Mouse (Mus musculus) C2C12 (cell line): ENCODE results near the gene Artn.

ENCODE experiments used
- CTCF ChIP-seq: IDR thresholded peaks from one replicate; pipeline ENCODE4 v1.5.1; 2011; ENCODE audit not compliant: control insufficient read depth, insufficient read depth, insufficient read length
- FOSL1 ChIP-seq: IDR thresholded peaks from one replicate; pipeline ENCODE4 v1.8.0; 2011; ENCODE audit warnings: mild to moderate bottlenecking, low read length; ENCODE audit not compliant: poor library complexity, insufficient read depth, severe bottlenecking
- MAX ChIP-seq: IDR thresholded peaks from one replicate; pipeline ENCODE4 v1.6.1; 2011; ENCODE audit warnings: mild to moderate bottlenecking, control low read depth
- MYOG ChIP-seq: IDR thresholded peaks from one replicate; pipeline ENCODE4 v1.6.1; 2011; ENCODE audit not compliant: control insufficient read depth, insufficient read length; ENCODE audit errors: extremely low read depth
- USF1 ChIP-seq: IDR thresholded peaks from one replicate; pipeline ENCODE4 v1.6.1; 2011; ENCODE audit warnings: low read depth, mild to moderate bottlenecking, control low read depth, moderate library complexity

DNA sequence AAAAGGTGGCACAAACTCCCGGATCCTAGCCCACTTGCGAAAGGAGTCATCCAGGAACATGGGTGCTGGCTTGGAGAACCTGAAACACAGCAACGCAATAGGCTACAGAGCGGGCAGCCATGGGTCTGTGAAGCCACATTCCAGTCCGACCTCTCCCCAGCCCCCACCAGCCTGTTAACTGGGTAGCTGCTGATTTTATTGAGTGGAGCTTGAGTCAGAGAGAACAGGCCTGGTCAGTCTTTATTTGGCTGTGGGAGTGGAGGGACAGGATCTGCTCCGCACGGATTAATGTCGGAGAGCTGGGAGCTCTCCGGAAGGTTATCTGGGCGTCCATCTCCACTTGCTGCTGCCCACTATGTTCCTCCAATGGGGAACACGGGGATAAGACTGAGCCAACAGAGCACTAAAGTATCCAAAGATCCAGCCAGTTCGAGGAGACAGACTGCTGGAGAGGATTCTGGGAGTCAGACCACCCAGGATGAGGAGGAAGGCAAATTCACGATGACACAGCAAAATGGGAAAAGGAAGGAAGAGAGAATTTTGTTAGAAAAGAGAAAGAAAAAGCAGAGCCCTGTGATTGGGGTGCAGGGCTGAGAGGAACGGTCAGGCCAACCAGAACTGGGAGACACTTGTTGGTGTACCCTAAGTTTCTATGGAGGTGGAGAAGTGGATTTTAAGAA, 34.9 kb upstream of the Artn start:
- TF ChIP-seq CTCF: no peak
- no peak for TF ChIP-seq FOSL1
- TF ChIP-seq MYOG: no peak
- no peak for TF ChIP-seq MAX
- TF ChIP-seq USF1: no peak
